Mouse (Mus musculus) E14TG2a.4 (cell line): ENCODE data around the gene Klf13.

ENCODE experiments used
- H3K27me3 ChIP-seq: 2 replicates; pipeline ENCODE4 v1.6.1; 2014; ENCODE audit warnings: low read length, control low read depth; ENCODE audit not compliant: insufficient read depth
- H3K36me3 ChIP-seq: 2 replicates; pipeline ENCODE4 v1.6.1; 2014; ENCODE audit warnings: low read length, control low read depth; ENCODE audit not compliant: insufficient read depth
- H3K4me1 ChIP-seq: replicated peaks from 2 replicates; pipeline ENCODE4 v1.6.1; 2014; ENCODE audit warnings: low read depth, low read length, control low read depth
- H3K4me3 ChIP-seq: replicated peaks from 2 replicates; pipeline ENCODE4 v1.5.1; 2014; ENCODE audit warnings: mild to moderate bottlenecking, low read length
- H3K9me3 ChIP-seq: 2 replicates; pipeline ENCODE4 v1.6.1; 2014; ENCODE audit warnings: low read length, control low read depth
- CTCF ChIP-seq: conservative IDR thresholded peaks from 2 replicates; pipeline ENCODE4 v1.5.1; 2014; ENCODE audit warnings: low read length
- NANOG ChIP-seq: IDR thresholded peaks from 2 replicates; pipeline ENCODE4 v1.6.1; 2014; ENCODE audit warnings: borderline replicate concordance, low read length, mixed read lengths
- POU5F1 ChIP-seq: IDR thresholded peaks from 2 replicates; pipeline ENCODE4 v1.6.1; 2014; ENCODE audit warnings: low read length, borderline replicate concordance

Gene Klf13

GRCm38 (mm10) chr7:63933905-63934304 lies 4.8 kb downstream of the Klf13 start:
- H3K9me3 ChIP-seq: no peaks in the 10 kb centered on the region
- no peaks in the 10 kb centered on the region for H3K27me3 ChIP-seq
- peaks cover 15% of the 10 kb centered on the region for H3K36me3 ChIP-seq
- TF ChIP-seq NANOG: no peak
- no peak for TF ChIP-seq CTCF
- no peak for TF ChIP-seq POU5F1
- H3K4me1 ChIP-seq: peaks cover 69% of the 10 kb centered on the region
- 0 out of 2 replicates have a peak overlapping the region, but pooled peaks have one; percentile 21 for H3K4me3 ChIP-seq

GRCm38 (mm10) chr7:63932461-63932860 lies 6.3 kb downstream of the Klf13 start:
- no peak for TF ChIP-seq CTCF
- TF ChIP-seq POU5F1: no peak
- no peak for TF ChIP-seq NANOG
- Histone ChIP-seq H3K4me3 (no peak overlapping the region), H3K36me3 (peaks cover 18% of the 10 kb centered on the region), H3K4me1 (peaks cover 80% of the 10 kb centered on the region), H3K9me3 (no peaks in the 10 kb centered on the region), H3K27me3 (no peaks in the 10 kb centered on the region)

GRCm38 (mm10) chr7:63930766-63931165 lies 7.9 kb downstream of the Klf13 start:
- peaks cover 22% of the 10 kb centered on the region for H3K36me3 ChIP-seq
- H3K4me1 ChIP-seq: peaks cover 93% of the 10 kb centered on the region
- no peaks in the 10 kb centered on the region for H3K27me3 ChIP-seq
- no peaks in the 10 kb centered on the region for H3K9me3 ChIP-seq
- no peak overlapping the region for H3K4me3 ChIP-seq
- TF ChIP-seq CTCF (no peak), NANOG (no peak), POU5F1 (no peak)

GRCm38 (mm10) chr7:63930132-63930531 lies 8.6 kb downstream of the Klf13 start:
- TF ChIP-seq CTCF: no peak
- no peak for TF ChIP-seq POU5F1
- TF ChIP-seq NANOG: no peak
- peaks cover 93% of the 10 kb centered on the region for H3K4me1 ChIP-seq
- H3K36me3 ChIP-seq: peaks cover 26% of the 10 kb centered on the region
- H3K27me3 ChIP-seq: no peaks in the 10 kb centered on the region
- no peaks in the 10 kb centered on the region for H3K9me3 ChIP-seq
- no peak overlapping the region for H3K4me3 ChIP-seq

- TF ChIP-seq NANOG (no peak), POU5F1 (no peak), CTCF (no peak)
- Histone ChIP-seq H3K4me1 (peaks cover 93% of the 10 kb centered on the region), H3K4me3 (no peak overlapping the region), H3K27me3 (no peaks in the 10 kb centered on the region), H3K36me3 (peaks cover 28% of the 10 kb centered on the region), H3K9me3 (no peaks in the 10 kb centered on the region)
Observed at GRCm38 (mm10) chr7:63929080-63929479, 9.6 kb downstream of the Klf13 start.

- Histone ChIP-seq H3K36me3 (peaks cover 23% of the 10 kb centered on the region), H3K27me3 (no peaks in the 10 kb centered on the region), H3K4me3 (0 out of 2 replicates have a peak overlapping the region, but pooled peaks have one; percentile 20), H3K4me1 (peaks cover 93% of the 10 kb centered on the region), H3K9me3 (no peaks in the 10 kb centered on the region)
- TF ChIP-seq NANOG: no peak
- TF ChIP-seq CTCF: no peak
- no peak for TF ChIP-seq POU5F1
Observed at GRCm38 (mm10) chr7:63927121-63927520, 11.6 kb downstream of the Klf13 start.

- no peak for TF ChIP-seq CTCF
- no peak for TF ChIP-seq NANOG
- TF ChIP-seq POU5F1: no peak
- H3K36me3 ChIP-seq: peaks cover 23% of the 10 kb centered on the region
- no peaks in the 10 kb centered on the region for H3K27me3 ChIP-seq
- H3K4me1 ChIP-seq: peaks cover 93% of the 10 kb centered on the region
- 0 out of 2 replicates have a peak overlapping the region, but pooled peaks have one; percentile 7 for H3K4me3 ChIP-seq
- H3K9me3 ChIP-seq: no peaks in the 10 kb centered on the region
Observed at GRCm38 (mm10) chr7:63926492-63926891, 12.2 kb downstream of the Klf13 start.

- H3K9me3 ChIP-seq: no peaks in the 10 kb centered on the region
- H3K4me1 ChIP-seq: peaks cover 93% of the 10 kb centered on the region
- TF ChIP-seq POU5F1 (no peak), CTCF (no peak), NANOG (no peak)
- no peak overlapping the region for H3K4me3 ChIP-seq
- no peaks in the 10 kb centered on the region for H3K27me3 ChIP-seq
- peaks cover 31% of the 10 kb centered on the region for H3K36me3 ChIP-seq
Observed at GRCm38 (mm10) chr7:63925413-63926360, 13.0 kb downstream of the Klf13 start.
